Mouse (Mus musculus): Measurements from ENCODE around the gene Cyp1b1. TPM values are rescaled to one million over a fixed set of nuclear protein-coding genes. Genes with fewer than 3 reads are reported as not detected.

Gene Cyp1b1
- polyA plus RNA-seq, 1 experiment: 35.5 TPM

Other genes starting within 250 kb of the Cyp1b1 start
- 2.5 and 2.7 TPM in 2 replicates for gene Rmdn2, start 103.2 kb downstream of the Cyp1b1 start, polyA plus RNA-seq (2012; rRNA removed)
- gene Atl2, start 181.1 kb upstream of the Cyp1b1 start, polyA plus RNA-seq (2012; rRNA removed): 14.8 and 17.3 TPM in 2 replicates

Measured in gonadal fat pad, adult 2 months (tissue).